Comparison of ENCODE assay signal across 9 mouse cellular contexts in genomic region chr19:58910941-58911368, GRCm38 (mm10). TPM values are rescaled to one million over a fixed set of nuclear protein-coding genes. Genes with fewer than 3 reads are reported as not detected.
A peak's percentile ranks its signal among the peaks of the same experiment; 100 is the strongest.
DNase-seq lines count a peak whose midpoint lies in the region; ATAC-seq and TF ChIP-seq lines count a peak whose summit lies in the region.
"Had no signal": no experiment of that assay in that cellular context is flagged by ENCODE, and none has a peak within 500 bp of the region (broad histone marks: within the 10 kb centered on the region; RNA-seq: fewer than 3 reads in every experiment).

No protein-coding gene starts in this region.

- peak; percentile 59 for TF ChIP-seq CTCF in forebrain, postnatal 0 days (IDR thresholded peaks at IDR 0.05; ENCODE audit: low read depth)

- H3K27ac ChIP-seq in forebrain, postnatal 0 days (ENCODE audit: low read depth, low read length): peak overlapping the region; percentile 45; the same call in 1 of the 2 replicates
- H3K27ac ChIP-seq in liver, embryonic 12.5 days: no peak overlapping the region
- no peak overlapping the region for H3K27ac ChIP-seq in neural tube, embryonic 13.5 days (replicated peaks)
- H3K27ac ChIP-seq: macrophage had no signal

- peak overlapping the region; percentile 44 for H3K9ac ChIP-seq in forebrain, postnatal 0 days
- H3K9ac ChIP-seq in liver, embryonic 12.5 days: peak overlapping the region; percentile 31; the same call in 1 of the 2 replicates
- peak overlapping the region; percentile 62 for H3K9ac ChIP-seq in neural tube, embryonic 13.5 days

- peak overlapping the region; percentile 37 for H3K4me3 ChIP-seq in forebrain, postnatal 0 days (ENCODE audit: low read depth, low read length)
- peak overlapping the region; percentile 30 for H3K4me3 ChIP-seq in liver, embryonic 12.5 days
- H3K4me3 ChIP-seq in neural tube, embryonic 13.5 days: peak overlapping the region; percentile 37

- no peaks in the 10 kb centered on the region; the same call in 1 of the 2 replicates for H3K27me3 ChIP-seq in forebrain, postnatal 0 days (ENCODE audit: insufficient read depth, low read length)
- H3K27me3 ChIP-seq in liver, embryonic 12.5 days (replicated peaks): 0 out of 2 replicates have a peak, but pooled peaks cover 9% of the 10 kb centered on the region
- H3K27me3 ChIP-seq in neural tube, embryonic 13.5 days: peaks cover 47% of the 10 kb centered on the region

- no peaks in the 10 kb centered on the region for H3K9me3 ChIP-seq in forebrain, postnatal 0 days (ENCODE audit: low read length)
- H3K9me3 ChIP-seq in liver, embryonic 12.5 days (replicated peaks): no peaks in the 10 kb centered on the region
- no peaks in the 10 kb centered on the region for H3K9me3 ChIP-seq in neural tube, embryonic 13.5 days

- peak; percentile 12 for DNase-seq in adrenal gland, postnatal 14 days
- DNase-seq in adrenal gland, adult 8-10 months: no peak
- DNase-seq in MEL-GATA-1-ER (ENCODE audit: extremely low read depth, low read depth): peak; percentile 18
- DNase-seq in forebrain, postnatal 0 days: no peak
- DNase-seq in left cerebral cortex, adult 8-10 months (ENCODE audit: low spot score in 2 of 2): no peak
- no peak for DNase-seq in adrenal gland, adult (ENCODE audit: inconsistent age in 2 of 2, low spot score in 1 of 2)

- WGBS in forebrain, postnatal 0 days: 3% methylated on average over 11 of the region's 11 CpGs
- 2% methylated on average over 11 of the region's 11 CpGs for WGBS in liver, embryonic 12.5 days (ENCODE audit: insufficient replicate concordance)
- WGBS in neural tube, embryonic 13.5 days: 3% methylated on average over 11 of the region's 11 CpGs

- no peaks in the 10 kb centered on the region for H3K4me1 ChIP-seq in forebrain, postnatal 0 days (ENCODE audit: insufficient read depth)
- H3K4me1 ChIP-seq in liver, embryonic 12.5 days: peaks cover 3% of the 10 kb centered on the region; the same call in 1 of the 2 replicates
- 0 out of 2 replicates have a peak, but pooled peaks cover 7% of the 10 kb centered on the region for H3K4me1 ChIP-seq in neural tube, embryonic 13.5 days (replicated peaks)

- no peaks in the 10 kb centered on the region for H3K36me3 ChIP-seq in forebrain, postnatal 0 days (ENCODE audit: insufficient read depth)
- H3K36me3 ChIP-seq in liver, embryonic 12.5 days: no peaks in the 10 kb centered on the region
- no peaks in the 10 kb centered on the region for H3K36me3 ChIP-seq in neural tube, embryonic 13.5 days

- peak overlapping the region; percentile 56 for H3K4me2 ChIP-seq in forebrain, postnatal 0 days (ENCODE audit: low read depth)
- H3K4me2 ChIP-seq in liver, embryonic 12.5 days: peak overlapping the region; percentile 55
- H3K4me2 ChIP-seq in neural tube, embryonic 13.5 days: peak overlapping the region; percentile 58

- ATAC-seq in forebrain, postnatal 0 days: peak; percentile 61
- ATAC-seq in liver, embryonic 12.5 days: no peak
- peak; percentile 76 for ATAC-seq in neural tube, embryonic 13.5 days (ENCODE audit: low read depth)

RNA-seq across cellular contexts. Expression of gene Eno4, which starts 32.3 kb away (rescaled TPM):
- total RNA-seq in adrenal gland, postnatal 14 days (2021): 0.30 and 0.38 TPM in 2 replicates
- total RNA-seq in adrenal gland, adult 8-10 months (2022): under 1 TPM; 0.24 to 0.71 (median 0.29) TPM
- 0.92 and 2.0 TPM in 2 replicates for total RNA-seq in forebrain, postnatal 0 days (2014; rRNA removed)
- 1.0 and 2.0 TPM in 2 replicates for polyA plus RNA-seq in forebrain, postnatal 0 days (2015; fragmentation: Nextera tagmentation; extraction: Ambion mirVana)
- 0.10 and 0.12 TPM in 2 replicates for polyA plus RNA-seq in liver, embryonic 12.5 days (2016; fragmentation: Nextera tagmentation; extraction: Ambion mirVana)
- 0.65 and 0.82 TPM in 2 replicates for polyA plus RNA-seq in neural tube, embryonic 13.5 days (2015; fragmentation: Nextera tagmentation; extraction: Ambion mirVana)
- total RNA-seq in left cerebral cortex, adult 8-10 months (2022): 1 to 10 TPM; 2.2 to 3.0 (median 2.7) TPM
- polyA plus RNA-seq: macrophage had no signal

RNA-seq across cellular contexts. Expression of gene Hspa12a, which starts 32.5 kb away (rescaled TPM):
- total RNA-seq in adrenal gland, postnatal 14 days (2021): 60.8 and 61.8 TPM in 2 replicates
- total RNA-seq in adrenal gland, adult 8-10 months (2022): 100 to 1,000 TPM in 3 of 4 experiments, 10 to 100 TPM in 1; 90.2 to 190 (median 131) TPM
- total RNA-seq in forebrain, postnatal 0 days (2014; rRNA removed): 53.7 and 75.8 TPM in 2 replicates
- polyA plus RNA-seq in forebrain, postnatal 0 days (2015; fragmentation: Nextera tagmentation; extraction: Ambion mirVana): 45.5 and 52.6 TPM in 2 replicates
- polyA plus RNA-seq in liver, embryonic 12.5 days (2016; fragmentation: Nextera tagmentation; extraction: Ambion mirVana): 1.2 and 1.3 TPM in 2 replicates
- polyA plus RNA-seq in neural tube, embryonic 13.5 days (2015; fragmentation: Nextera tagmentation; extraction: Ambion mirVana): 79.9 and 83.0 TPM in 2 replicates
- total RNA-seq in left cerebral cortex, adult 8-10 months (2022): 100 to 1,000 TPM; 180 to 214 (median 195) TPM
- polyA plus RNA-seq: macrophage had no signal

Comparison
In these comparisons a context has a peak if more than half of its experiments do, and no peak if none do; other contexts are left out.
1. DNase-seq: peak in adrenal gland, postnatal 14 days (single experiment) and MEL-GATA-1-ER (single experiment); none in adrenal gland, adult 8-10 months (single experiment), forebrain, postnatal 0 days (single experiment), left cerebral cortex, adult 8-10 months (0 of 2) and adrenal gland, adult (0 of 2).
2. Peak in every context shown above with its lines, with median percentiles within 50 percentile points of each other: H3K4me2 ChIP-seq, H3K4me3 ChIP-seq and H3K9ac ChIP-seq.